Mouse (Mus musculus) megakaryocyte, embryonic 14.5 days (primary cell): ENCODE results near the gene H2-T22. TPM values are rescaled to one million over a fixed set of nuclear protein-coding genes. Genes with fewer than 3 reads are reported as not detected.
A peak's percentile ranks its signal among the peaks of the same experiment; 100 is the strongest.
"Not testable (repeated sequence)": the region's sequence is repeated elsewhere in the genome, so short reads cannot be mapped to it uniquely, and the experiment has no call there.

Experiments used
- H3K27me3 ChIP-seq: replicated peaks from 2 replicates; pipeline ENCODE3; 2012; ENCODE audit warnings: inconsistent platforms
- H3K36me3 ChIP-seq: replicated peaks from 2 replicates; pipeline ENCODE3; 2012; ENCODE audit warnings: low read length, inconsistent platforms, mixed read lengths
- H3K4me1 ChIP-seq: 2 replicates; pipeline ENCODE4 v1.6.1; 2012; ENCODE audit warnings: inconsistent platforms
- H3K4me3 ChIP-seq: replicated peaks from 2 replicates; pipeline ENCODE3; 2012; ENCODE audit warnings: moderate library complexity, mild to moderate bottlenecking, inconsistent platforms
- H3K9me3 ChIP-seq: 2 replicates; pipeline ENCODE4 v1.6.1; 2012; ENCODE audit warnings: inconsistent platforms
- FLI1 ChIP-seq: IDR thresholded peaks from 2 replicates; pipeline ENCODE4 v1.6.1; 2012; ENCODE audit warnings: low read length, inconsistent platforms, mixed read lengths
- GATA1 ChIP-seq: IDR thresholded peaks from 3 replicates; pipeline ENCODE4 v1.6.1; 2012; ENCODE audit warnings: mixed read lengths, low read length, inconsistent platforms, borderline replicate concordance
- polyA plus RNA-seq: library from polyadenylated mRNA; stranded (reverse); fragments of >175 nt; gene quantifications from 2 replicates; pipeline ENCODE4 v1.2.3, GENCODE M21; 2012; ENCODE audit warnings: low replicate concordance; ENCODE audit not compliant: insufficient read depth

H2-T22 gene
- polyA plus RNA-seq, 1 experiment: 6.2 TPM

DNA sequence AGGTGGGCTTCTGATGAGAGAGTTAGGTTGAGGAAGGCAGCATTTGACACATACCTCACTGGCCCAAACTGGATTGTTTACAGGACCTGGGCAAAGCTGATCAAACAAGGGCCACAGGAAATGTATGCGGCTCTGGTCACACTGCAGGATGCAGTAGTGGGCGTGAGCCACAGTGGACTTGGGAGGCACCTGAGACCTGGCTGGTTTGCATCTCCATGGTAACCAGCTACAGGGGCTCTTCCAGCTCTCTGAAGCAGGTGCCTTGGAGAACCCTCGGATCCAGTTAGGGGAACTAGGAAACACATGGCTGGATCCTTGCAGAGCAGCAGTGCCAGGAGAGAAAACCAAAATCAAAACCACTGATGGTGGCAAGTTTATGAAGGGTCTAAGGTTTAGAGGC is 8.0 kb downstream of the H2-T22 start:
- H3K4me1 ChIP-seq: peaks cover 16% of the 10 kb centered on the region
- H3K9me3 ChIP-seq, H3K27me3 ChIP-seq, H3K4me3 ChIP-seq, H3K36me3 ChIP-seq: not testable (repeated sequence)

DNA sequence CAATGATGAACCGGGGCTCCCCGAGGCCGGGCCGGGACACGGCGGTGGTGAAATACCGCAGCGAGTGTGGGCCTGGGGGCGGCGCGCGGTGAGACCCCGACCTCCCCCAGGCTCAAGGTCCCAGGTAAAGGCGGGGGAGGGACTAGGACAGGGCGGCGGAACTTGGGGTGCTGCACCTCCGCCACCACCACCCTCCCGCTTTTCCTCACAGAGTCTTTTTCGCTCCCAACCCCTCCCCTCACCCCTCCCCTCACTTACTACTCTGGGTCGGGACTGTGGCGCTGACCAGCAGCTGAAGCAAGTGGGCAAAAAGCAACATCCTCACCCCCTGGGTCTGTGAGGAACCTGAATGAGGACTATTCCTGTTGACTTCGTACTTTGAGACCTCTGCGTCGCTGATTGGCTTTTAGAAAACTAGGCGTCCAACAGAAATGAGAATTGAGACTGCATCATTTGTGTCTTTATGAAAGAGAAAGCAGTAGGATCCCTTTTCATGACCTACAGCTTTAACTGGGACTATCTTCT is 10.1 kb downstream of the H2-T22 start, which contains the start of gene H2-T23:
Gene H2-T23, minus strand, starts transcription at position 505 of the 525 bp plus-strand sequence.
- H3K9me3 ChIP-seq, H3K27me3 ChIP-seq: not testable (repeated sequence)
- H3K4me3 ChIP-seq: peak within 1 kb of the TSS; percentile 92
- H3K36me3 ChIP-seq: peaks cover 18% of the 10 kb centered on the region
- H3K4me1 ChIP-seq: peaks cover 33% of the 10 kb centered on the region

DNA sequence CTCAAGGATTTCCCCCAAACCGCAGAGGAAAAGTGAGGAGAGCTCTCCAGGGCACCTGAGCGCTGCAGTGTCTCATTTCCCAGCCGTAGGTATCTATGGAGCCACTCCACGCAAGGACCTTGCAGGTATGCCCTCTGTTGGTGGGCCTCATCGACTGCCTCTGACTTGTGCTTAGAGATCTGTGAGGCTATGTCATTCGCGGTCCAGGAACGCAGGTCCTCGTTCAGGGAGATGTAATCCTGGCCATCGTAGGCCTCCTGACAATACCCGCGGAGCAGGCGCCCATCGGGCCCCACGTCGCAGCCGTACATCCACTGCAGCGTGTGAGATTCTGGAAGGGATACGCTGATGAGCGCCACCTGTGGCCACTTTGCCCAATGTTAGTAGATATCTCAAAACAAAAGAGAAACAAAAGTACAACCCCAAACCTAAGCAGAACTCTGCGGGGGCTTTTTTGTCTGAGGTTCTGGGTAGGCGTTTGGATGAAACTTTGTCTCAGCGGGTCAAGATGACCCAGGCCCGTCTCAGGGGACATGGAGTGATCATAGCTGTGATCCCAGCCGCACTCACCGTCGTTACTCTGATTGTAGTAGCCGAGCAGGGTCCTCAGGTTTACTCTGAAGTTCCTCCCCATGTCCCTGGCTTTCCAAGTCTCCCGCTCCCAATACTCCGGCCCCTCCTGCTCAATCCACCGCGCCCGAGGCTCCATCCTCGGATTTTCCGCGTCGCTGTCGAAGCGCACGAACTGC is 10.8 kb downstream of the H2-T22 start:
- Histone ChIP-seq H3K36me3 (peaks cover 19% of the 10 kb centered on the region), H3K4me3 (peak overlapping the region; percentile 92), H3K4me1 (peaks cover 33% of the 10 kb centered on the region)
- H3K27me3 ChIP-seq, H3K9me3 ChIP-seq: not testable (repeated sequence)

DNA sequence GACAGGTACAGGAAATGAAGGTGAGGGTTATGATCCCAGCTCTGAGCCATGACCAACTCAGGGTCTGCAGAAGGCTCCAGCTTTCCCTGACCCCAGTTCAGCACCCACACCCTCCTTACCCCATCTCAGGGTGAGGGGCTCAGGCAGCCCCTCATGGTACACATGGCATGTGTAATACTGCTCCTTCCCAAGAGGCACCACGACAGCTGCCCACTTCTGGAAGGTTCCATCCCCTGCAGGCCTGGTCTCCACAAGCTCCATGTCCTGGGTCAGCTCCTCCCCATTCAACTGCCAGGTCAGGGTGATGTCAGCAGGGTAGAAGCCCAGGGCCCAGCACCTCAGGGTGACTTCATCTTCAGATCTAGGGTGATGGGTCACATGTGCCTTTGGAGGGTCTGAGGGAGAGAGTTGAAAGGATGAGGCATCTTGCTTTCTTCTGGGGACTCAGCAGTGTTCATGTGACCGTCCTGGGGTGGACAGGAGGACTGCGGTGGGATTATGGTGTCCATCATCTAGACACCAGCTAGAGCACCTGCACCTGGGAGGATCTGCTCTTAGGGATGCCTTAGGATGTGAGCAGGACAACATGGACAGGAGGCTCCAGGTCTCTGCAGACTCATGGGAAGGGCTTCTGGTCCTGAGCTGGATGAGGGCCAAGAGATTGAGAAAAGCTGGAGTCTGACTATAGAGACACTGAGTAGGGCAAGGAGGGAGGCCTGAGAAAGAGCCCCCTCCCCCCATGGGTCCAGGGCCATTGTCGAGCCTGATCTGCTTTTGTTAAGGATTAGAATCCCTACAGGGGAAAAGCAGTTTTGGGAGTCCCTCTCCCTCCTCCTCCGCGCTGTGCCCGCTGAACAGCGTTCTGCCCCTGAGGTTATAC is 11.6 kb downstream of the H2-T22 start:
- H3K36me3 ChIP-seq: peaks cover 27% of the 10 kb centered on the region
- H3K27me3 ChIP-seq, H3K9me3 ChIP-seq: not testable (repeated sequence)
- peaks cover 41% of the 10 kb centered on the region for H3K4me1 ChIP-seq
- H3K4me3 ChIP-seq: peak overlapping the region; percentile 87

DNA sequence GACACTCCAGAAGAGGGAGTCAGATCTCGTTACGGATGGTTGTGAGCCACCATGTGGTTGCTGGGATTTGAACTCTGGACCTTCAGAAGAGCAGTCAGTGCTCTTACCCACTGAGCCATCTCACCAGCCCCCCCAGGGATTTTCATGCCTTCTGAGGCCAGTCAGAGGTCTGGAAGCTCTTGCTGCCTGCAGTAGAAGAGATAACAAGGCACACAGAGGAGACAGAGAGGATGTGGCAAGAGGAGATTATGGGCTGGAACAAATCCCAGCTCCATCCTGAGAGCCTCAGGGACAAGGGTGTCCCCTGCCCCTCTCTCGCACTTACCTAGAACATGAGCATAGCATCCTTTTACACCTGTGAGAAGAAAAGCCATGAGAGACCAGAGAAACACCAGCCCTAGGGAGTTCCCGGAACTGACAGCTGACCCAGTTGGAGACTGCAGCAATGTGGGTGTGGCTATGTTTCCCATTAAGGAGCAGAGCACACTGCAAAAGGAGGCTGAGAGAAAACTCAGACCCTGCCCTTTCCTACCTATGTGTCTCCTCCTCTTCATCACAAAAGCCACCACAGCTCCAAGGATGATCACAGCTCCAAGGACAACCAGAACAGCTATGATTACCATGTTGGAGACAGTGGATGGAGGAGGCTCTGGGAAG is 12.4 kb downstream of the H2-T22 start:
- H3K9me3 ChIP-seq, H3K27me3 ChIP-seq, H3K4me3 ChIP-seq: not testable (repeated sequence)
- H3K36me3 ChIP-seq: peaks cover 30% of the 10 kb centered on the region
- peaks cover 49% of the 10 kb centered on the region for H3K4me1 ChIP-seq

DNA sequence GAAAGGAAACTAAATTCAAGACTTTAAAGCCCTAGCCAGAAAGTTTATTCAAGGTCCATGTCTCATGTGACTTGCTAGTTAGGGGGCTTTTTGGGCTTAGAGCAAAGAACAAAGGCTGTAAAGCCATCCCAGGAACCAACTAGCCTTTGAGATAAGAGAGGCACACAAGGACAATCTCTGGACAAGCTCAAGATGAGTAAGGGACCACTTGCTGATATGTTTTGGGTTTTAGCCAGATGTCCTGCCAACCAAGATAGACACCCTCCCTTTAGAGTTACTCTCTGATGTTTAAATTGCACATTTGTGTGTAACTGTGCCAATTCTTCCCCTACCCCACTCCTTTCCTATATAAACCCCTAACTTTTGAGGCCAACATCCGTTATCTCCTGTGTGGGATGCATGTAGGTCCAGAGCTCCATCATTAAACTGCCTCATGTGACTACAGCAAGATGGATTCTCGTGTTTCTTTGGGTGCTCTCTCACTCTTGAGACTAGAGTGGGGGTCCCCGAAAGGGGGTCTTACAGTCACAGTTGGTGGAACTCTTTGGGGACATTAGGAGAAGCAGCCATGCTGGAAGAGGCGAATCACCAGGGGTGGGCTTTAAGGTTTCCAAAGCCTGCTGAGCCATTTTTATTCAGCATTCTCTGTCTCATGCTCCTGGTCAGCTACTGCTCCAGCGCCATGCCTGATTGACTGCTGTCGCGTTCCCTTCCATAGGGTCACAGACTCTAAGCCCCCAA is 13.5 kb downstream of the H2-T22 start:
- peaks cover 38% of the 10 kb centered on the region for H3K36me3 ChIP-seq
- H3K9me3 ChIP-seq: 0 out of 2 replicates have a peak, but pooled peaks cover 3% of the 10 kb centered on the region
- TF ChIP-seq FLI1 (no peak), GATA1 (no peak)
- no peak overlapping the region for H3K4me3 ChIP-seq
- H3K27me3 ChIP-seq: no peaks in the 10 kb centered on the region
- peaks cover 51% of the 10 kb centered on the region for H3K4me1 ChIP-seq

DNA sequence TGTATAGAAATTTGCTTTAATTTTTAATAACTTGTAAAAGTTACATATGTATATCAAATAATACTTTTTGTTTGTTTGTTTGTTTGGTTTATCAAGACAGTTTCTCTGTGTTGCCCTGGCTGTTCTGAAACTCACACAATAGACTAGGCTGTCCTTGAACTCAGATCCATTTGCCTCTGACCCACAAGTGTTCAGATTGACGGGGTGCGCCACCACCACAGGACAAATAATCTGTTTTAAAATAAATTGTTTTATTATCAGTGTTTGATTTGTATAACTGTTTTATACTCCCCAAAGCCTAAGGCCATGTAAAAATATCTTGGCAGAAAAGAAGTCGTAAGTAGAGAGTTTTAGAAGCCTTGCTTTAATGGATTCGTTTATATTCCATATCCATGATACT is 14.9 kb downstream of the H2-T22 start:
- Histone ChIP-seq H3K4me3 (no peak overlapping the region), H3K36me3 (peaks cover 42% of the 10 kb centered on the region), H3K4me1 (peaks cover 65% of the 10 kb centered on the region), H3K27me3 (no peaks in the 10 kb centered on the region), H3K9me3 (0 out of 2 replicates have a peak, but pooled peaks cover 3% of the 10 kb centered on the region)
- TF ChIP-seq FLI1 (no peak), GATA1 (no peak)

DNA sequence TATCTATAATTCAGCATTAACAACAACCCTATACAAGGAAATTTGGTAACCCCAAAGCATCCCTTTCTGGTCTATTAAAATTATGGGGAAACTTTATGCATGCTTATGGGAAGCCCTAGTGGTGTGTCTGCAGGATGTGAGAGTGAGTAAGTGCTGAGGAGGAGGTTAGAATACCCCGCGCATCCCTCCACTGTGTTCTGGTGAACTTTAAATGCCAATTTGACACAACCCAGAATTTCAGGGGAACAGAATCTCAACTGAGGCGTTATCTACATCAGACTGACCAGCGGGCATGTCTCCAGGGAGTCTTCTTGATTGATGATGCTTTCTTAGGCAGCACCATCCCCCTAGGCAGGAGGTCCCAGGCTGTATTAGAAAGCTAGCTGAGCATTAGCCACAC is 16.6 kb downstream of the H2-T22 start:
- no peak overlapping the region for H3K4me3 ChIP-seq
- no peaks in the 10 kb centered on the region for H3K27me3 ChIP-seq
- TF ChIP-seq FLI1: no peak
- no peak for TF ChIP-seq GATA1
- peaks cover 39% of the 10 kb centered on the region for H3K36me3 ChIP-seq
- H3K9me3 ChIP-seq: 0 out of 2 replicates have a peak, but pooled peaks cover 3% of the 10 kb centered on the region
- H3K4me1 ChIP-seq: peaks cover 76% of the 10 kb centered on the region

DNA sequence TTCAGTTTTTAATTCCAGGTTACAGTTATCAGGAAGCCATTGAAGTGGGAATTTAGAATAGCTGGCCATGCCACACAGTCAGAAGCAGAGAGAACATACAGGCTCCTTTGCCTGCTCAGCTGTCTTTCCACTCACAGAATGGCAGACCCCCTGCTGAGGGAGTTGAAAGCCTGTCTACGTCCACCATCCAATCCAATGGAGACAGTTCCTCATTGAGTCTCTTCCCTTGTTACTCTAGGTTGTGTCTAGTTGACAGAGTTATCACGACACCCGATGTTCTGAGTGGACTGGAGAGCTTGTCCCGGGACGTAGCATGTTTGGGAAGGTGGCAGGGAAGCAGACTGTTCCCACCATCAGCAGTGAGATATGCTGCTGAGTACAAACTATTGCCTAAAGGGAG is 17.4 kb downstream of the H2-T22 start:
- no peak for TF ChIP-seq GATA1
- TF ChIP-seq FLI1: no peak
- Histone ChIP-seq H3K9me3 (0 out of 2 replicates have a peak, but pooled peaks cover 3% of the 10 kb centered on the region), H3K4me3 (peak overlapping the region; percentile 38), H3K4me1 (peaks cover 72% of the 10 kb centered on the region), H3K27me3 (no peaks in the 10 kb centered on the region), H3K36me3 (peaks cover 39% of the 10 kb centered on the region)
